Mouse (Mus musculus) mature B cell (primary cell): Measurements from ENCODE around the gene Spef2.
"Not testable (repeated sequence)": the region's sequence is repeated elsewhere in the genome, so short reads cannot be mapped to it uniquely, and the experiment has no call there.

ENCODE experiments used
- in situ Hi-C: fragments of 300-500 bp; cut with MboI; formaldehyde crosslinking; loops from 2 replicates; pipeline ENCODE4 v1.14.3; 2019

The Spef2 gene

GRCm38 (mm10) chr15:9677343-9678036 is 71.2 kb downstream of the Spef2 start:
- in situ Hi-C loops, result no loop called here

GRCm38 (mm10) chr15:9668575-9668974 is 80.1 kb downstream of the Spef2 start:
- in situ Hi-C loops, result no loop called here

- in situ Hi-C loops, result not testable (repeated sequence)
These were observed 83.7 kb downstream of the Spef2 start for GRCm38 (mm10) chr15:9664948-9665347.

- in situ Hi-C loops, result no loop called here
These were observed 87.5 kb downstream of the Spef2 start for GRCm38 (mm10) chr15:9661215-9661614.

GRCm38 (mm10) chr15:9634471-9634870 is 114.2 kb downstream of the Spef2 start:
- in situ Hi-C loops, result no loop called here

- in situ Hi-C loops, result no loop called here
These were observed 117.0 kb downstream of the Spef2 start for GRCm38 (mm10) chr15:9631657-9632056.

- in situ Hi-C loops, result no loop called here
These were observed 119.0 kb downstream of the Spef2 start for GRCm38 (mm10) chr15:9629660-9630059.

- in situ Hi-C loops, result no loop called here
These were observed 124.0 kb downstream of the Spef2 start for GRCm38 (mm10) chr15:9624619-9625018.

- in situ Hi-C loops, result no loop called here
These were observed 140.5 kb downstream of the Spef2 start for GRCm38 (mm10) chr15:9608177-9608576.

GRCm38 (mm10) chr15:9600088-9600455 is 148.6 kb downstream of the Spef2 start:
- in situ Hi-C loops, result no loop called here

GRCm38 (mm10) chr15:9599382-9600087 is 149.1 kb downstream of the Spef2 start:
- in situ Hi-C loops, result no loop called here

- in situ Hi-C loops, result no loop called here
These were observed 152.2 kb downstream of the Spef2 start for GRCm38 (mm10) chr15:9596298-9597060.

- in situ Hi-C loops, result no loop called here
These were observed 158.7 kb downstream of the Spef2 start for GRCm38 (mm10) chr15:9589939-9590338.

- in situ Hi-C loops, result no loop called here
These were observed 168.0 kb downstream of the Spef2 start for GRCm38 (mm10) chr15:9580470-9581280.

- in situ Hi-C loops, result no loop called here
These were observed 171.4 kb downstream of the Spef2 start for GRCm38 (mm10) chr15:9577303-9577702.

- in situ Hi-C loops, result no loop called here
These were observed 173.9 kb downstream of the Spef2 start for GRCm38 (mm10) chr15:9574796-9575195.

GRCm38 (mm10) chr15:9573361-9573760 is 175.3 kb downstream of the Spef2 start:
- in situ Hi-C loops, result no loop called here

GRCm38 (mm10) chr15:9572664-9573063 is 176.0 kb downstream of the Spef2 start:
- in situ Hi-C loops, result no loop called here

GRCm38 (mm10) chr15:9571896-9572295 is 176.8 kb downstream of the Spef2 start:
- in situ Hi-C loops, result no loop called here

- in situ Hi-C loops, result no loop called here
These were observed 181.4 kb downstream of the Spef2 start for GRCm38 (mm10) chr15:9567316-9567715.

GRCm38 (mm10) chr15:9565396-9565795 is 183.3 kb downstream of the Spef2 start:
- in situ Hi-C loops, result no loop called here

- in situ Hi-C loops, result no loop called here
These were observed 184.5 kb downstream of the Spef2 start for GRCm38 (mm10) chr15:9564156-9564555.
